Mouse (Mus musculus) brain, embryonic 18.5 days (tissue): Measurements from ENCODE around the gene Aox3.

Experiments used
- DNase-seq: peaks from one replicate; pipeline ENCODE4 v3.0.0-alpha.2; 2012; ENCODE audit warnings: low read depth, low spot score

Gene Aox3

DNA sequence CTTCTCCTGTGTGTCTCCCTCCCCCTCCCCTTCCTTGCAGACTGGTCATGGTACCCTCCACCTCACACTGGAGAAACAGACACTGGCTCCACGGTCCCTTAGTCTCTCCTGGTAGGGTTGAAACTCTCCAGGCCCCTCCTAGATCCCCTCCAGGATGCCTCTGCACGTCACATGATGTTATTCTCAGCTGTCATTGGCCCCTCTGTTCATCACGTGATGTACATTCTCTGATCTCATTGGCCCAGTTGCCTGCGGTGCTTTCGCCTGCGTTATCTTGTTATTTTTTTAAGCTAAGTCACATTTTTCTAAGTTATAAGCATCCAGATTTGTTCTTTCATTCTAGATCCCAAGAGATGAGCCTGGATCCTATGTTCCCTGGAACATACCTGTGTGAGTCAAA lies 7.2 kb upstream of the Aox3 start:
- no peak for DNase-seq

GRCm38 (mm10) chr1:58107066-58107465 lies 5.9 kb upstream of the Aox3 start:
- no peak for DNase-seq

GRCm38 (mm10) chr1:58110241-58110640 lies 2.7 kb upstream of the Aox3 start:
- no peak for DNase-seq

DNA sequence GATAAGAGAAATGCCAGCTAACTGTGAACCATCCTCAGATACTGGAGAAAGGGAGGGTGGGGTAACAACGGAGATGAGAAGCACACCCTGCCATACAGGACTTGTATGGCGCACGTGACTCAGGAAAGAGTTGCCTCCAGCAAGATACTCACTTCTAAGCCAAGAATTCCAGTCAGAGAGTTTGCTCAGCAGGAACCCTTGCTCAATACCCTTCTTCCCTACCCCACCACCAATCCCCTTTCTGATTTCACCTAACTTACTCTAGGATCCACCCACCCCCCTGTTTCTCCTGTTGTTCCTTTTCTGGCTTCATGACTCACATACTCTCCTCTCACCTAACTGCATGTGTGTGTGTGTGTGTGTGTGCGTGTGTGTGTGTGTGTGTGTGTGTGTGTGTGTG lies 1.6 kb upstream of the Aox3 start:
- DNase-seq: no peak

GRCm38 (mm10) chr1:58113441-58113840 lies 511 bp downstream of the Aox3 start:
- DNase-seq: no peak

DNA sequence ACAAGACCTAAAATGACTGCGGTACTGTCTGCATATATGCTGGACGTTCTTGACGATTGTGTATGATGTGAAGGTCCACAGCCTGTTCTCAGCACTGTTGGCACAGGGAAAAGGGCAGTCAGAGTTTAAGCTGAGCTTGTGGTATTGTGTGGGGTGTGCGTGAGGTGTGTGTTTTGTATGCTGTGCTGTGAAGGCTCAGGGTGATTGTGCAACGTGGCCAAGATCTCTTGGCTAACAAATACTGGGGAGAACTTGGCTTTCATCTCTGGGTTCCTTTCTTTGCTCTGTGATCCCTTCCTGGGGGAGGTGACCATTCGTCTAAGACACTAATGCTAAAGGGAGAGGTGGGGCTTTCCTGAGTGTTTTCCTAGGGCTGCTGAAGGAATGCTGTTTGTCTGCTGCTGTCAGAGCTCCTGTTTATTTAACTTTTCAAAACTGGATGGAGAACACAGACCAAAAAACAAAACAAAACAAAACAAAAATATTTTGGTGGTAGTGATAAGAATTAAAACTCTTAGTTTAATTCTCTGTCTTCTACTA lies 1.2 kb downstream of the Aox3 start:
- no peak for DNase-seq

DNA sequence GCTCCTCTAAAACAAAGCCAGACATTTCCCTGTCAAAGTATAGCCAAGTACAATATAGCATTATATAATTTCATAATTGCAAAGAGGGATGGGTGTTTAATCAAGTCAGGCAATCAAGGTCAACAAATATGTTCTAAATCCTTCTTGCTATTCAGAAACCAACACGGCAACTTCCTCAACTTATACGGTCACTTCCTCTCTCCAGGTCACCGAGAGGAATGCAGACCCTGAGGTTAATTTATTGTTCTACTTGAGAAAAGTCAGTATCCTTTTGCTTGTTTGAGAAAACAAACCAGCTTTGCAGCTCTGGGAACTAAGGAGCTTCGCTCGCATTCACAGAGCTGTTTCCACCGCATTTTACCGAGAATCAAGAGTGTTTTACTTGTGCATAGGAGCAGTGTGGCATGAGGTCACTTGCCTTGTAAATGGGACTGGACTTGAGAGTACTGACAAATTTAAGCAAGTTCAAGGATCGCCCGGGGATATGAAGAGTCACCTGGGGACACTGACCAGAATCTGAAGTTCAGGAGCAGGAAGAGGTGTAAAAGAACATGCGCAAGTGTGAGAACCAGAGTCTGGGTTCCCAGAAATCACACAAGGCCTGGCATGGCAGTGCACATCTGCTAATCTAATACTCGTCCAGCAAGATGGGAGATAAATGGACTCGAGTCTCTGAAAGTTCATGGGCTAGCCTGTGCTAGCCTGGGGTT lies 1.9 kb downstream of the Aox3 start:
- DNase-seq: no peak

- DNase-seq: no peak
These were observed 5.3 kb downstream of the Aox3 start for GRCm38 (mm10) chr1:58118231-58118630.

DNA sequence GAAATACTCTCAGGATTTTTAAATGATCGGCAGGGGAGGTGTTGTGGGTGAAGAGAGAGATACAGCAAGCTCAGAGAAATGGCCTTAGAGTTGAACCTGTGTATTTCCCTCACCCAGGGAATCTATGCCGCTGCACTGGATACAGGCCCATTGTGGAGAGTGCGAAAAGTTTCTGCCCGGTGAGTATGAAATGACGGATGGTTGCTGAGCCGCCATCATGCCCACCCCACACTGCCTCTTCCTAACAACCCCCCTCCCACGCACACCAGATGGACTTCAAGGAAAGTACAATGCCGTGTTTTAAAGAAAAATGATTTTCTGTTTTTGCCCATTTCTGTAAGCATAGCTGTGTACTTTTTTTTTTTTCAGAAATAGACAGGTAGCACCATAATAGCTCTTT lies 12.0 kb downstream of the Aox3 start:
- DNase-seq: no peak

- no peak for DNase-seq
These were observed 25.0 kb downstream of the Aox3 start for GRCm38 (mm10) chr1:58137891-58138290.

DNA sequence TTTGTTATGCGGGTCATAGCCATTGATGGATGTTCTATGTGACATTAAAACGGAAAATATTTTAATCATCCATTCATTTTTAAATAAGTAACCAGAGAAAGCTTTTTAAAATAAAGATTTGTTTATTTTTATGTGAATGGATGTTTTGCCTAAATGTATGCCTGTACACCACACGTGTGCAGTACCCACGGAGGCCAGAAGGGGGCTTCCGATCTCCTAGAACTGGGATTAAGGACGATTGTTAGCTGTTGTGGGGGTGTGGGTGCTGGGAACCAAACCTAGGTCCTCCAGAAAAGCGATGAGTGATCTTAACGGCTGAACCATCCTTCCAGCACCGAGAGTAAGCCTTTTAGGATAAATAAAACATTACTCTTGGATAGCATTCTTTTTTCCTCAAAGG lies 26.1 kb downstream of the Aox3 start:
- DNase-seq: no peak

- no peak for DNase-seq
These were observed 27.7 kb downstream of the Aox3 start for GRCm38 (mm10) chr1:58140607-58141006.

- no peak for DNase-seq
These were observed 31.6 kb downstream of the Aox3 start for GRCm38 (mm10) chr1:58144384-58145069.

DNA sequence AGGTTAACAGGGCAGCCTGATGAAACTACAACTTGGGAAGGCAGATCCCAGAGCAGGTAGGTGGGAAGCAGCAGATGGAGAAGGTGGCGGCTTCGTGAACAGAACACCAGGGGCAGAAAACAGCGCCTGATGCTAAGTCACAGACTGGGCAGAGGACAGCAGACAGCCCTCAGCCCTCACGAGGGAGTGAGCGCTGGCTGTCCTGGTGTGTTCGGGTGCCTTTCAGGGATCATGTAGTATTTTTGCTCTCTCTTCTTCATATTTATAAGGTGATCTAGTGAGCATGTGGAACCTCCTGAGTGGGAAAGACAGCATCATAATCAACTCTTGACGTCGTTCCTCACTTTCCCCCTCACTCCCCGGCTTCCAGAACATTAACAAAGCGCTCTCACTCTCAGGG lies 33.1 kb downstream of the Aox3 start:
- DNase-seq: no peak

GRCm38 (mm10) chr1:58147776-58148175 lies 34.8 kb downstream of the Aox3 start:
- no peak for DNase-seq

- DNase-seq: no peak
These were observed 39.3 kb downstream of the Aox3 start for GRCm38 (mm10) chr1:58152247-58152646.

GRCm38 (mm10) chr1:58156747-58157146 lies 43.8 kb downstream of the Aox3 start:
- DNase-seq: no peak

DNA sequence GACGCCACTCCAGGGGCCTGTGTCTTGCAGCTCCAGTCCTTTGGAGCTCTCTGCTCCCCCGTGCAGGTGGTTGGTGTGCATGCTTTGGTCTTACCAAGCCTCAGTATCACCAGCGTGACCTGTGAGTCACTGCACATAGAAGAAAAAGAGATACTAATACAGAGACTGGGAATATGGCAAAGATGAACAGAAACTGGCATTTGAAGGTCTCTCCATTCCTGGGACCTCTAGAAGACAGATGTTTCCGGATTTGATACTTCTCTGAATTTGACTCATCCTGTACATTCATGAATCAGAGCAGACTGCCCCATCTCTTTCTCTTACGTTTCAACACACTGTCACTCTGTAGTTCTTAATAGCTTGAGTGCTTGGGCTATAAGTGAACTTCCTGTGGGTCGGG lies 57.0 kb downstream of the Aox3 start:
- no peak for DNase-seq

DNA sequence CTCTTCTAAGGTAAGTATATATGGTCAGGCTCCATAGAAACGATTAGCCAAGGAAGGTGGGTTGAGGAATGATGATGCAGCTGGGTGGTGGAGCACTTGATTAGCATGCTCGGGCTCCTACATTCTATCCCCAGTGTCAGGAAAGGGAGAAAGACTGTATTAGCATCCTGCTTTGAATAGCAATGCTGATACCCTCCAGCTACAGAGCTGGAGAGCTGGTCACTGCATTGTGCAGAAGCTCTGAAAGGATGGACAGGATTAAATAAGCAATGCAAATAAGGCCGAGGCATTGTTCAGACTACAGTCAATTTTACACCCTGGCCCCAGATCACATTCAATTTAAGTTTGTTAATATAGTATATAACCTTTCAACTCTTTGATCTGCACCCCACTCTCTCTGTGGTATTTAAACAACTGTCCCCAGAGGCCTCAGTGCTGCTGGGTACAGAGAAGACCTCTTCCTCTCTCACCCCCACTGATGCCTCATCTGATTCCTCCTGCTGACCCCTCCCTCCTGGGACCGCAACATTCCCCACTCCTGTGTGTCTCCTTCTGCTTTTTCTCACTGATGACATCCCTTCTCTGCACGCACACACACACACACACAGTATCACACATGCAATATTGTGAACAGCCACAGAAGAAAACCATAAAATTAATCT lies 75.7 kb downstream of the Aox3 start:
- no peak for DNase-seq

- no peak for DNase-seq
These were observed 81.4 kb downstream of the Aox3 start for GRCm38 (mm10) chr1:58194317-58194716.

DNA sequence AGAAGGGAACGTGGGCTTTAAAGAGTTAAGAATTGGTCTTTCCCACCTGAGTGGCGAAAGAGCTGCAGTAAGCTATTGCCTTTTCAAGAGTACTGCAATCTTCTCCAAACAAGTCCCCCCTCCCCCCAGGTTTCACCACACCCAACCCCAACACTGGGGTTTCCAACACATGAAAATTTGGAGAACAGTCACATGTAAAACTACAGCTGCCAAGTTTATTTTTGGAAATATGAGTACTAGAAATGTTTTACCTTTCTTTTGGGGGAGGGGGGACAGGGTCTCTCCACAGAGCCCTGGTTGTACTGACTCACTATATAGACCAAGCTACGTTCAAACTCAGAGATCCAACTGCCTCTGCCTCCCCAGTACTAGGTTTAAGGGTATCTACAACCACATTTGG lies 82.1 kb downstream of the Aox3 start:
- DNase-seq: no peak

GRCm38 (mm10) chr1:58195541-58195940 lies 82.6 kb downstream of the Aox3 start:
- no peak for DNase-seq

DNA sequence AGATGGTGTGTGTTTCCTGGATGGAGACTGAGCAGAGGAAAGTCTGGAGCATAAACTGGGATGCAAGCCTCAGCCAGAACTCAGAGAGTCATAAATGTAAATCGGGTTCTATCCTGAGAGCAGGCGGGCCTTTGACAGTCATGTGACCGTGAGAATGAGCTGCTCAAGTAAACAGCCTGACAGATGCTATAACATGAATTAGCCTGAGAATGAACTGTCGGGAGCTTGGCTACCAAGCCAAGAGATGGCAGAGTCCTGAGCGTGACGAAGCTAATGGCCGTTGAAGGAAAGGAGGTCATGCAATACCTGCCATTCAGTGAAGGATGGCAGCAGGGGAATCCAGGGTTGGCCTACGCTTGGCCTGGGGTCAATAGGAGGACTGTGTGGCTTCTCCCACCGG lies 84.1 kb downstream of the Aox3 start:
- no peak for DNase-seq
